Mouse (Mus musculus) cerebellum, adult 2 months (tissue): ENCODE results near the gene Rbm28.

Source experiments
- CTCF ChIP-seq: fragments of 200-500 bp; IDR thresholded peaks from 2 replicates; pipeline ENCODE4 v1.5.1; 2011; ENCODE audit warnings: low read depth, mild to moderate bottlenecking, control low read depth, low read length, moderate library complexity, borderline replicate concordance; ENCODE audit not compliant: insufficient read depth
- POLR2A ChIP-seq: fragments of 200-500 bp; IDR thresholded peaks from 2 replicates; pipeline ENCODE4 v1.6.1; 2011; ENCODE audit warnings: low read length, control low read depth, borderline replicate concordance; ENCODE audit not compliant: insufficient read depth

DNA sequence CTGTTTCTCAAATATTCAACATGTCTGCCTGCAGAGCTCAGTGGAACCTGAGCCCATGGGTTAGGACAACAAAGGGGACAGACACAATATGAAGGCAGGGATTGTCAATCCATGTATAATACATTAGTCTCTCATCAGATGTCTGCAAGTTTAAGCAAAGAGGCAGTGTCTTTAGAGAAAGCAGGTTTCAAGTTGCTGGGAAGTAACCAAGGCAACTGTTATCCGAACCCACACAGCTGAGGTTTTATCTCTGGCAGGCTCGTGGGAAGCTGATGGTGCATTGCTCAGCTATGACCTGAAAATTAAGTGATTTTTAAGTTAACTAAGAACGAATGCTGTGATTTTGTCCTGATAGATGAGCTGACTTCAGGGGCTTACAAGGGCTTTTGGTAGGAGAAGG is 64.4 kb downstream of the Rbm28 start:
- TF ChIP-seq CTCF (no peak), POLR2A (no peak)
